Mouse (Mus musculus): Measurements from ENCODE around the gene Slc12a3. TPM values are rescaled to one million over a fixed set of nuclear protein-coding genes. Genes with fewer than 3 reads are reported as not detected.

Gene Slc12a3
- polyA plus RNA-seq, 1 experiment from 2014 or later, result 0.09 TPM

DNA sequence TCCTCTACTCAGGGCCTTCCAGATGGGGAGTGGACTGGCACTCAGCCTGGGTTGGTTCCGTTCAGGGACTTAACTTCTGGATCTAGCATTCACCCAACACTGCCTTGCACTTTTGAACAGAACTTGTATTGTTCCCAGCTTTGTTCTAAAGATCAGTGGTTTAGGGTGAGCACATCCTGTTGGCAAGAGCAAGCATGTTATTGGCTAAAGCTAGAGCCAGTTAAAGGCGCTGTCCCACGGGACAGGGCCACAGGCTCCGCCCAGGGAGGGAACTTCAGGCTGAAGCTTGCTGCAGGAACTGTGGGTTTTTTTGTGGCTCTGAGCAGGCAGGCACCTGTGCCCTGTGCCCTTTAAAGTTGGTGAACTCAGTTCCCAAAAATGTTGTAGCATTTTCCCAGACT lies 34.3 kb downstream of the Slc12a3 start:
- no peaks in the 10 kb centered on the region for H3K9me3 ChIP-seq
- no peaks in the 10 kb centered on the region for H3K36me3 ChIP-seq
- H3K27ac ChIP-seq, result no peak overlapping the region
- peak; percentile 8 for DNase-seq (ENCODE audit: low spot score)
- H3K27me3 ChIP-seq (ENCODE audit: insufficient read depth, poor library complexity, severe bottlenecking), result no peaks in the 10 kb centered on the region
- no peak overlapping the region for H3K4me3 ChIP-seq
- WGBS, result 53% methylated on average over 4 of the region's 4 CpGs
- no peaks in the 10 kb centered on the region for H3K4me1 ChIP-seq (replicated peaks)

DNA sequence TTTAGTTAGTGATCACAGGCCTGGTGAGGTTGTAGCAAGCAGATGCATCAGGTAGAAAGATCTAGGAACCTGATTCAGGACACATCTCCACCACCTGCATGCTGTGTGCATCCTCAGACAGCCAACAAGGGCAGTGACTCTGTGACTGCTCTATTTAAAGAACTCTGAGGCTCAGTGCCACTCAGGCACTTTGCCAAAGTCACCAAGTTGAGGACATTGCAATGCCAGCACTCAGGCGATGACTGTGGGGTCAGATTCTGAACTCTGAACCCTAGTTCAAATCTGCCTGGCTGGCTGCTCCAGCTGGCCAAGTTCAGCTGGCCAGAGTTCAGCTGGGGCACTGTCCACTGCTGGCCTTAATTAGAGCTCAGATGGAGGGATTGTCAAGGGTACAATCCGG lies 34.9 kb downstream of the Slc12a3 start:
- 81% methylated on average over 2 of the region's 2 CpGs for WGBS
- H3K27me3 ChIP-seq (ENCODE audit: insufficient read depth, poor library complexity, severe bottlenecking), result no peaks in the 10 kb centered on the region
- no peak overlapping the region for H3K27ac ChIP-seq
- no peak for DNase-seq (ENCODE audit: low spot score)
- no peaks in the 10 kb centered on the region for H3K4me1 ChIP-seq (replicated peaks)
- no peaks in the 10 kb centered on the region for H3K9me3 ChIP-seq
- H3K4me3 ChIP-seq, result no peak overlapping the region
- H3K36me3 ChIP-seq, result no peaks in the 10 kb centered on the region

DNA sequence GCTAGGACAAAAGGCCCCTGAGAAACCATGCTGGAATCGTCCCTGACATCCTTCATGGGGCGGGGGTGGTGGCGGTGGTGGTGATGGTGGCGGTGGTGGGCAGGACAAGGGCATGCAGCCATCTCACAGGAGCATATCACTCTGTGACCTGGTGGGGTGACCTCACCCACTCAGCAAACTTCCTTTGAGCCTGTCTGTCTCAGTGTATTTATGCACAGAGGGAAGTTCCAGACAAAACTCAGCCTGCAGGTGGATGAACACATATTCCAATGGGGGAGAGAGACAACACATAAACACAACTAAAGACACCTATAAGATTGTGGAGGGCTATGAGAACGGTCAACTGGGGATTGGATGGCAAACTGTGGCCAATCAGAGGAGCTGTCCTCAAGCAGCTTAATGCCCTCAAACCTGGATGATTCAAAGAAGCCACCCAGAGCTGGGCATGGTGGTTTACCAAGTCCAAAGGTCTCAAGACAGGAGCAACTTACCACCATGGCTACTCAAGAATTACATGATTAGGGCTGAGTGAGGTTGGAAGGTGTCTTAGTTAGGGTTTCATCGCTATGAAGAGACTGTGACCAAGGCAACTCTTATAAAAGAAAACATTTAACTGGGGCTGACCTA lies 35.8 kb downstream of the Slc12a3 start:
- H3K36me3 ChIP-seq, result no peaks in the 10 kb centered on the region
- H3K27me3 ChIP-seq (ENCODE audit: insufficient read depth, poor library complexity, severe bottlenecking), result no peaks in the 10 kb centered on the region
- H3K27ac ChIP-seq, result no peak overlapping the region
- no peak for DNase-seq (ENCODE audit: low spot score)
- WGBS, result 92% methylated on average over 6 of the region's 6 CpGs
- H3K4me1 ChIP-seq (replicated peaks), result no peaks in the 10 kb centered on the region
- H3K4me3 ChIP-seq, result no peak overlapping the region
- H3K9me3 ChIP-seq, result no peaks in the 10 kb centered on the region

DNA sequence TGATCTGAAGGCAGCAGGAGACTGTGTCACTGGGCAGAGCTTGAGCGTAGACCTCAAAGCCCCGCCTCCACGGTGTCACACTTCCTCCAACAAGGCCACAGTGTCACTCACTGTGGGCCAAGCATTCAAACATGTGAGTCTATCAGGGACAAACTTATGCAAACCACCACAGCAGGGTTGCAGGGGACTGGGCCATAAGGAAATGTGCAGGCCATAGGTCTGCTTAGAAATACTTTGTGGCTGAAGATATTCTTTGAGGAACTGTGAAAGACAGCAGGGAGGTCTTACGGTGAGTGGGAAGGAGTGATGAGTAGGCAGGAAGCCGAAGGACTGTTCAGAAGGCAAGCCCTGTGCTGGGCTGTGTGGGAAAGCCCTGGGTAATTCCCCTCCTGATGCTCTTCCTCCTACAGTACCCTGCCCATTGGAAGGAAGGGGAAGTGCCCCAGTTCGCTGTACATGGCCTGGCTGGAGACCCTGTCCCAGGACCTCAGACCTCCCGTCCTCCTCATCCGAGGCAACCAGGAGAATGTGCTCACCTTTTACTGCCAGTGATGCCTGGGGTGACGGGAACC lies 36.5 kb downstream of the Slc12a3 start:
- no peak for DNase-seq (ENCODE audit: low spot score)
- Histone ChIP-seq H3K4me1 (replicated peaks) (no peaks in the 10 kb centered on the region), H3K9me3 (no peaks in the 10 kb centered on the region), H3K36me3 (no peaks in the 10 kb centered on the region), H3K4me3 (no peak overlapping the region), H3K27ac (no peak overlapping the region), H3K27me3 (ENCODE audit: insufficient read depth, poor library complexity, severe bottlenecking) (no peaks in the 10 kb centered on the region)
- 88% methylated on average over 9 of the region's 9 CpGs for WGBS

- DNase-seq (ENCODE audit: low spot score), result no peak
- Histone ChIP-seq H3K27ac (no peak overlapping the region), H3K36me3 (no peaks in the 10 kb centered on the region), H3K4me1 (replicated peaks) (no peaks in the 10 kb centered on the region), H3K9me3 (no peaks in the 10 kb centered on the region), H3K27me3 (ENCODE audit: insufficient read depth, poor library complexity, severe bottlenecking) (no peaks in the 10 kb centered on the region), H3K4me3 (no peak overlapping the region)
- WGBS, result 79% methylated on average over 5 of the region's 5 CpGs
Measured at GRCm38 (mm10) chr8:94370839-94371238, 41.8 kb downstream of the Slc12a3 start.

DNA sequence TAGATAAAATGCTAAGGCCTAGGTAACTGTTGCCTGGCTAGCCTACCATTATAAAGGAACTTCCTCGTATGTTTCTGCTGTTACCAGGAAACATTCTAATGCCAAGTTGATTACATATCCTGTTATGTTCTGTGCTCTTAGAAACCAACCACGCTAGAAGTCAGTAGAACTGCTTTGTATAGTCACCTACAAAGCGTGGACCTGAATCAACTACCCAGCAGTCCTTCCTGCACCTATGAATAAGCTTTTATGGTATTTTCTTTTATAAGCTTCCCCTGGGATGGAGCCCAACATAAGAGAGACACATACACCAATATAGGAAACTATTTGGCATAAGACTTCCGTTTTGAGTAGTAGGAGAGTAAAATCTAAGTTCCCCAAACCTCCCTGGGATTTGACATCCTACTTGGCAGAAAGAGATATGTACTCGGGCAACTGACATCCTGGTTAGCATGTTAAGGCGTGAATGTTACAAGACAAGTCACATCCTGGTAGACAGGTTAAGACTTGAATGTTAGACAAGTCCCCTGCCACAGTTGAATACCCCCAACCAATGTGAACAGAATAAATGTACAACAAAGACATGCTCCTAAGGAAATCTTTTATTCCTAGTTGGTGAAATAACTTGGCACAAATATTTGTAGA lies 44.1 kb downstream of the Slc12a3 start:
- WGBS, result 87% methylated on average over 6 of the region's 6 CpGs

GRCm38 (mm10) chr8:94375551-94375991 lies 46.6 kb downstream of the Slc12a3 start:
- 69% methylated on average over 3 of the region's 3 CpGs for WGBS
- DNase-seq (ENCODE audit: low spot score), result no peak
- Histone ChIP-seq H3K4me3 (no peak overlapping the region), H3K9me3 (no peaks in the 10 kb centered on the region), H3K27me3 (ENCODE audit: insufficient read depth, poor library complexity, severe bottlenecking) (no peaks in the 10 kb centered on the region), H3K36me3 (no peaks in the 10 kb centered on the region), H3K27ac (no peak overlapping the region), H3K4me1 (replicated peaks) (no peaks in the 10 kb centered on the region)

More for the DNA sequence above, 44.1 kb downstream of the Slc12a3 start:
- Histone ChIP-seq H3K4me1 (replicated peaks) (no peaks in the 10 kb centered on the region), H3K36me3 (no peaks in the 10 kb centered on the region), H3K27me3 (ENCODE audit: insufficient read depth, poor library complexity, severe bottlenecking) (no peaks in the 10 kb centered on the region), H3K27ac (no peak overlapping the region), H3K4me3 (no peak overlapping the region), H3K9me3 (no peaks in the 10 kb centered on the region)
- no peak for DNase-seq (ENCODE audit: low spot score)

DNA sequence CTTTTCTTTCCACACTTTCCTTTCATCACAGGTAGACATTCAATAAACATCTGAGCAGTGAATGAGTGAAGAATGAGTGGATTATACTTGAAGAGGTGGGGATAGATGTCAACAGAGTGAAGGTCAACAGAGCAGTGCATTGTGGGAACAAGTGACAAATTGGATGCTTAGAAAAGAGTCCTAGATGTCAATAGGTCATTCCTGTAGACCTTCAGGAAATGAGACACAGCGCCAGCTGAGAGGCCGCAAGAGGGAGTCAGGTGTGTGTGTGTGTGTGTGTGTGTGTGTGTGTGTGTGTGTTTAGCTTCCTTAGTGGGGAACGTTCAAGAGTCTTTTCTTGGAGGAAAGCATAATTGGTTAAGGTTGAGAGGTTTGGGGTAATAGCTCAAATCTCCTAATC lies 47.2 kb downstream of the Slc12a3 start:
- Histone ChIP-seq H3K27me3 (ENCODE audit: insufficient read depth, poor library complexity, severe bottlenecking) (no peaks in the 10 kb centered on the region), H3K27ac (no peak overlapping the region), H3K4me1 (replicated peaks) (no peaks in the 10 kb centered on the region), H3K9me3 (no peaks in the 10 kb centered on the region), H3K4me3 (no peak overlapping the region), H3K36me3 (no peaks in the 10 kb centered on the region)
- no peak for DNase-seq (ENCODE audit: low spot score)
- WGBS, result 73% methylated on average over 3 of the region's 3 CpGs

GRCm38 (mm10) chr8:94376580-94376979 lies 47.6 kb downstream of the Slc12a3 start:
- DNase-seq (ENCODE audit: low spot score), result no peak

GRCm38 (mm10) chr8:94377031-94377430 lies 48.0 kb downstream of the Slc12a3 start:
- DNase-seq (ENCODE audit: low spot score), result no peak
- no peak overlapping the region for H3K27ac ChIP-seq

More at GRCm38 (mm10) chr8:94376580-94376979, 47.6 kb downstream of the Slc12a3 start:
- Histone ChIP-seq H3K36me3 (no peaks in the 10 kb centered on the region), H3K27ac (no peak overlapping the region), H3K27me3 (ENCODE audit: insufficient read depth, poor library complexity, severe bottlenecking) (no peaks in the 10 kb centered on the region), H3K4me3 (no peak overlapping the region), H3K9me3 (no peaks in the 10 kb centered on the region), H3K4me1 (replicated peaks) (no peaks in the 10 kb centered on the region)
- WGBS, result 92% methylated on average over 2 of the region's 2 CpGs

GRCm38 (mm10) chr8:94377714-94378205 lies 48.8 kb downstream of the Slc12a3 start:
- Histone ChIP-seq H3K9me3 (no peaks in the 10 kb centered on the region), H3K4me1 (replicated peaks) (no peaks in the 10 kb centered on the region), H3K27ac (no peak overlapping the region), H3K36me3 (no peaks in the 10 kb centered on the region), H3K27me3 (ENCODE audit: insufficient read depth, poor library complexity, severe bottlenecking) (no peaks in the 10 kb centered on the region), H3K4me3 (no peak overlapping the region)
- no peak for DNase-seq (ENCODE audit: low spot score)
- 75% methylated on average over 11 of the region's 11 CpGs for WGBS

More at GRCm38 (mm10) chr8:94377031-94377430, 48.0 kb downstream of the Slc12a3 start:
- H3K27me3 ChIP-seq (ENCODE audit: insufficient read depth, poor library complexity, severe bottlenecking), result no peaks in the 10 kb centered on the region
- H3K36me3 ChIP-seq, result no peaks in the 10 kb centered on the region
- H3K9me3 ChIP-seq, result no peaks in the 10 kb centered on the region
- H3K4me3 ChIP-seq, result no peak overlapping the region
- WGBS, result 88% methylated on average over 4 of the region's 4 CpGs
- H3K4me1 ChIP-seq (replicated peaks), result no peaks in the 10 kb centered on the region

GRCm38 (mm10) chr8:94378763-94379415 lies 49.9 kb downstream of the Slc12a3 start:
- WGBS, result 91% methylated on average over 15 of the region's 15 CpGs
- Histone ChIP-seq H3K9me3 (no peaks in the 10 kb centered on the region), H3K4me3 (no peak overlapping the region), H3K27ac (no peak overlapping the region), H3K4me1 (replicated peaks) (no peaks in the 10 kb centered on the region), H3K27me3 (ENCODE audit: insufficient read depth, poor library complexity, severe bottlenecking) (no peaks in the 10 kb centered on the region), H3K36me3 (no peaks in the 10 kb centered on the region)
- DNase-seq (ENCODE audit: low spot score), result no peak

DNA sequence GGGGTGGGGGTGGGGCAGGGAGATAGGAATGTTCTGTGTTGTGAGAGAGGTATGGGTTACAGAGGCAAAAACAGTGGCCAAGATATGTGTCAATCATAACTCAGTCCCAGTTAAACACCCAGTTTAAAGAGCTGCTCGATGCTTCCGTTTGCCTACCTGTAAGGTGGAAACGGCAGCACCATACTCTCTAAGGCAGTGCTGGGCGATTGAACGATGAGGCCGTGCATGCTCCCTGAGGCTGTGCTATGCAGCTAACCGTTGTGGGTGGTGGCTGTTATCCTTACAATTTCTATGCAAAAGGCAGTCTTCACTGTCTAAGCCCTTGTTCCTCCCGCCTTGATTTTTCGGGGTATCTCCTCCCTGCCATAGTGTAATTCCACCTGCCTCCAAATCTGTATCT lies 50.7 kb downstream of the Slc12a3 start:
- 94% methylated on average over 9 of the region's 9 CpGs for WGBS
- Histone ChIP-seq H3K4me3 (no peak overlapping the region), H3K9me3 (no peaks in the 10 kb centered on the region), H3K27me3 (ENCODE audit: insufficient read depth, poor library complexity, severe bottlenecking) (no peaks in the 10 kb centered on the region), H3K27ac (no peak overlapping the region), H3K4me1 (replicated peaks) (no peaks in the 10 kb centered on the region), H3K36me3 (no peaks in the 10 kb centered on the region)
- DNase-seq (ENCODE audit: low spot score), result no peak
